12 mouse cellular contexts compared by ENCODE assay signal in genomic region chr4:142275242-142275641, GRCm38 (mm10). TPM values are rescaled to one million over a fixed set of nuclear protein-coding genes. Genes with fewer than 3 reads are reported as not detected.
DNase-seq lines count a peak whose midpoint lies in the region; ATAC-seq and TF ChIP-seq lines count a peak whose summit lies in the region.
"Had no signal": no experiment of that assay in that cellular context is flagged by ENCODE, and none has a peak within 500 bp of the region (broad histone marks: within the 10 kb centered on the region; RNA-seq: fewer than 3 reads in every experiment).

No protein-coding gene starts in this region.

- peak; percentile 33 for TF ChIP-seq CTCF in left cerebral cortex, adult 2 months (IDR thresholded peaks at IDR 0.05)
- peak; percentile 24; the same call in 1 of the 2 replicates for TF ChIP-seq CTCF in liver, embryonic 14.5 days (IDR thresholded peaks at IDR 0.05; ENCODE audit: low read depth)

- intact Hi-C loops in left cerebral cortex, adult 2 months (cut with DNase I) = no loop called here
- intact Hi-C loops in left cerebral cortex, postnatal 36 days (cut with DNase I) = no loop called here

- ATAC-seq in liver, embryonic 14.5 days (ENCODE audit: insufficient read depth) = no peak

- H3K4me1 ChIP-seq in ES-E14 (ENCODE audit: control insufficient read depth in 2 of 2, insufficient read depth in 2 of 2, low read length in 2 of 2, poor library complexity in 1 of 2) = peaks cover 0 to 9% of the 10 kb centered on the region in 2 experiments; a peak in 2 of 4 replicates
- H3K4me1 ChIP-seq in liver, embryonic 14.5 days (replicated peaks; ENCODE audit: control insufficient read depth in 2 of 2, insufficient read depth in 2 of 2, low read length in 1 of 2) = no peaks in the 10 kb centered on the region

- in situ Hi-C loops in ES-E14 (cut with MboI; ENCODE audit: low sequenced_read_pairs in 2 of 2, unreplicated experiment in 2 of 2) = no loop called here

- DNase-seq in adrenal gland, postnatal 14 days = peak; percentile 28
- no peak for DNase-seq in adrenal gland, postnatal 4 days (ENCODE audit: low spot score in 2 of 2)
- no peak for DNase-seq in left cerebral cortex, adult 2 months (ENCODE audit: extremely low spot score in 1 of 2, low spot score in 2 of 2)
- no peak for DNase-seq in left cerebral cortex, postnatal 36 days (ENCODE audit: low spot score in 2 of 2)
- DNase-seq in ES-E14 (ENCODE audit: low read depth, low spot score) = peak; percentile 44
- DNase-seq in liver, embryonic 14.5 days (ENCODE audit: low read depth in 3 of 3, low spot score in 3 of 3) = no peak
- DNase-seq in frontal cortex, postnatal 10 days (ENCODE audit: low spot score in 2 of 2) = no peak
- no peak for DNase-seq in urinary bladder, postnatal 10 days (ENCODE audit: low spot score)
- DNase-seq: adrenal gland, postnatal 25 days; cerebellum, adult 9-11 months; kidney, postnatal 14 days; thymus, postnatal 14 days had no signal

- H3K27ac ChIP-seq in left cerebral cortex, adult 2 months = no peak overlapping the region
- H3K27ac ChIP-seq in ES-E14 (ENCODE audit: insufficient read depth, low read depth, low read length, poor library complexity, severe bottlenecking) = no peak overlapping the region
- H3K27ac ChIP-seq in liver, embryonic 14.5 days = no peak overlapping the region

- TF ChIP-seq EP300 in liver, embryonic 14.5 days (IDR thresholded peaks at IDR 0.05; ENCODE audit: low read depth) = no peak

- no peak overlapping the region for H3K4me2 ChIP-seq in liver, embryonic 14.5 days (ENCODE audit: low read depth)

- no peaks in the 10 kb centered on the region for H3K36me3 ChIP-seq in ES-E14 (ENCODE audit: control insufficient read depth, insufficient read depth, low read length, poor library complexity, severe bottlenecking)
- H3K36me3 ChIP-seq in liver, embryonic 14.5 days (replicated peaks; ENCODE audit: control insufficient read depth, insufficient read depth, low read depth) = no peaks in the 10 kb centered on the region

- WGBS in liver, embryonic 14.5 days (ENCODE audit: insufficient replicate concordance) = 35% methylated on average over 2 of the region's 2 CpGs

- H3K27me3 ChIP-seq in liver, embryonic 14.5 days (ENCODE audit: control insufficient read depth, insufficient read depth, low read length) = no peaks in the 10 kb centered on the region

- no peak overlapping the region for H3K4me3 ChIP-seq in left cerebral cortex, adult 2 months
- H3K4me3 ChIP-seq in ES-E14 (ENCODE audit: insufficient read depth in 1 of 2, low read depth in 1 of 2, low read length in 2 of 2, poor library complexity in 1 of 2, severe bottlenecking in 1 of 2) = peak overlapping the region in 1 of 2 experiments; percentile 9; a peak in 1 of 4 replicates
- no peak overlapping the region for H3K4me3 ChIP-seq in liver, embryonic 14.5 days (ENCODE audit: insufficient read depth in 1 of 2, low read depth in 2 of 2, low read length in 2 of 2)

- H3K9ac ChIP-seq in ES-E14 (ENCODE audit: insufficient read depth, low read depth, low read length, poor library complexity, severe bottlenecking) = no peak overlapping the region
- H3K9ac ChIP-seq in liver, embryonic 14.5 days (replicated peaks) = no peak overlapping the region

- H3K9me3 ChIP-seq in ES-E14 (ENCODE audit: control insufficient read depth, insufficient read depth, low read depth, low read length) = no peaks in the 10 kb centered on the region
- no peaks in the 10 kb centered on the region for H3K9me3 ChIP-seq in liver, embryonic 14.5 days (ENCODE audit: control insufficient read depth, low read length)

TF ChIP-seq in ES-E14, 5 proteins besides CTCF, POLR2A, EP300 and RAD21:
- TF ChIP-seq ZNF384 (IDR thresholded peaks at IDR 0.05; ENCODE audit: low read depth, low read length) = no peak
- no peak for TF ChIP-seq CHD2 (IDR thresholded peaks at IDR 0.05; ENCODE audit: low read depth, low read length)
- no peak for TF ChIP-seq ZC3H11A (IDR thresholded peaks at IDR 0.05; ENCODE audit: borderline replicate concordance, low read depth, low read length)
- no peak for TF ChIP-seq HCFC1 (IDR thresholded peaks at IDR 0.05; ENCODE audit: borderline replicate concordance, insufficient read depth, low read length)
- TF ChIP-seq MAFK (IDR thresholded peaks at IDR 0.05; ENCODE audit: insufficient read depth, low read depth, low read length) = no peak

RNA-seq across cellular contexts. Expression of gene Kazn, which starts 36.0 kb away (rescaled TPM):
- total RNA-seq in adrenal gland, postnatal 14 days (2021) = 18.2 and 23.8 TPM in 2 replicates
- total RNA-seq in adrenal gland, postnatal 4 days (2021) = 10 to 100 TPM; 40.7 to 42.6 TPM
- 10 to 100 TPM; 82.9 to 90.9 TPM for total RNA-seq in left cerebral cortex, adult 2 months (2021)
- 100 to 1,000 TPM in 1 of 2 experiments, 10 to 100 TPM in 1; 80.6 to 112 TPM for total RNA-seq in left cerebral cortex, postnatal 36 days (2021)
- total RNA-seq in ES-E14 (2012; rRNA removed) = 14.0 and 24.3 TPM in 2 replicates
- 0.94 and 1.5 TPM in 2 replicates for polyA plus RNA-seq in liver, embryonic 14.5 days (2012; rRNA removed)
- 0.41 and 0.53 TPM in 2 replicates for polyA plus RNA-seq in liver, embryonic 14.5 days (2014; fragmentation: Nextera tagmentation; extraction: Ambion mirVana)

Comparison
In these comparisons a context has a peak if more than half of its experiments do, and no peak if none do; other contexts are left out.
1. DNase-seq: peak in adrenal gland, postnatal 14 days (single experiment) and ES-E14 (single experiment); none in adrenal gland, postnatal 4 days (0 of 2), left cerebral cortex, adult 2 months (0 of 2), left cerebral cortex, postnatal 36 days (0 of 2), liver, embryonic 14.5 days (0 of 3), frontal cortex, postnatal 10 days (0 of 2) and urinary bladder, postnatal 10 days (single experiment).